Comparison of ENCODE assay signal across 10 mouse cellular contexts in the genomic region with DNA sequence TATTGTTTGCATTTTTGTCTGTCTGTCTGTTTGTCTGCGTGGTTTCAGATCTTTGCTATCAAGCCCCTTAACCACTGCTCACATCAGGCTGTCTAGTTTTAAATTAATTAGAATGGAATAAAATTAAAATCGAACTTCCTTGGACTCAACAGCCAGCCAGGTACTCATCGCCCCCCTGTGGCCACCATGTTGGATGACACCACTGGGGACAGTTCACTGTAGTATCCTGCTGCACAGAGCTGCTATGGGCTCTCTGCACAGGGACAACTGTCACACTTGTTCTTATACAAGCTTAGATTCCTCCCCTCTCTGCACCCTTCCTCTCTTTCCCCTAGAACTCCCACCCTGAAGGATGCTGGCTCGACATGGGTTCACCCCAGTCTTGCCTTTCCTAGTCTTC. TPM values are rescaled to one million over a fixed set of nuclear protein-coding genes. Genes with fewer than 3 reads are reported as not detected.
DNase-seq lines count a peak whose midpoint lies in the region; ATAC-seq and TF ChIP-seq lines count a peak whose summit lies in the region.
"Had no signal": no experiment of that assay in that cellular context is flagged by ENCODE, and none has a peak within 500 bp of the region (broad histone marks: within the 10 kb centered on the region; RNA-seq: fewer than 3 reads in every experiment).

No protein-coding gene starts in this region.

- H3K27me3 ChIP-seq in cerebellum, adult 2 months (ENCODE audit: control insufficient read depth, insufficient read depth, low read length) = no peaks in the 10 kb centered on the region
- no peaks in the 10 kb centered on the region; the same call in 1 of the 2 replicates for H3K27me3 ChIP-seq in spleen, adult 2 months (ENCODE audit: control insufficient read depth, insufficient read depth, low read length)
- H3K27me3 ChIP-seq in small intestine, adult 2 months (ENCODE audit: control insufficient read depth, insufficient read depth, low read length) = no peaks in the 10 kb centered on the region; the same call in 1 of the 2 replicates

- H3K4me1 ChIP-seq in cerebellum, adult 2 months (ENCODE audit: control insufficient read depth, insufficient read depth, low read length) = peaks cover 9% of the 10 kb centered on the region; the same call in 1 of the 2 replicates
- no peaks in the 10 kb centered on the region for H3K4me1 ChIP-seq in spleen, adult 2 months (ENCODE audit: control insufficient read depth, insufficient read depth, insufficient read length)
- H3K4me1 ChIP-seq in small intestine, adult 2 months (ENCODE audit: control insufficient read depth, insufficient read depth, insufficient read length, low read length) = no peaks in the 10 kb centered on the region
- H3K4me1 ChIP-seq: heart, embryonic 15.5 days; megakaryocyte, embryonic 14.5 days had no signal

- DNase-seq in cerebellum, adult 2 months = peak in 1 of 2 experiments; percentile 55
- DNase-seq in cerebellum, adult 9-10 months = no peak
- DNase-seq in spleen, adult 2 months (ENCODE audit: low read depth in 1 of 2, low spot score in 2 of 2) = peak in 1 of 2 experiments; percentile 42
- DNase-seq in spleen, postnatal 4 days (ENCODE audit: low spot score in 2 of 2) = no peak
- DNase-seq in layer of hippocampus, adult 9-11 months = no peak
- no peak for DNase-seq in frontal cortex, postnatal 14 days (ENCODE audit: low spot score in 2 of 2)

- TF ChIP-seq POLR2A in cerebellum, adult 2 months (IDR thresholded peaks at IDR 0.05; ENCODE audit: borderline replicate concordance, insufficient read depth, low read length) = no peak
- TF ChIP-seq POLR2A in spleen, adult 2 months (IDR thresholded peaks at IDR 0.05; ENCODE audit: low read depth, low read length) = no peak
- TF ChIP-seq POLR2A in small intestine, adult 2 months (IDR thresholded peaks at IDR 0.05; ENCODE audit: low read depth, low read length) = no peak

- no peak overlapping the region for H3K27ac ChIP-seq in cerebellum, adult 2 months (ENCODE audit: insufficient read depth, low read length)
- no peak overlapping the region for H3K27ac ChIP-seq in spleen, adult 2 months (ENCODE audit: insufficient read depth, low read length)
- no peak overlapping the region for H3K27ac ChIP-seq in small intestine, adult 2 months (ENCODE audit: insufficient read depth, low read depth, low read length)
- H3K27ac ChIP-seq: heart, embryonic 15.5 days had no signal

- no peak overlapping the region for H3K4me3 ChIP-seq in cerebellum, adult 2 months (replicated peaks; ENCODE audit: insufficient read depth, low read depth, low read length)
- no peak overlapping the region for H3K4me3 ChIP-seq in spleen, adult 2 months (ENCODE audit: extremely low read depth, insufficient read depth, insufficient read length)
- H3K4me3 ChIP-seq in small intestine, adult 2 months (ENCODE audit: low read depth, low read length) = no peak overlapping the region
- H3K4me3 ChIP-seq: heart, embryonic 15.5 days; megakaryocyte, embryonic 14.5 days had no signal

- 33% methylated on average over 4 of the region's 4 CpGs for WGBS in cerebellum, adult 2 months
- 35% methylated on average over 4 of the region's 4 CpGs for WGBS in spleen, adult 2 months
- WGBS in small intestine, adult 2 months = 24% methylated on average over 4 of the region's 4 CpGs

- peak; percentile 74 for ATAC-seq in granulocyte monocyte progenitor cell, adult 5-6 weeks (replicated peaks; ENCODE audit: poor library complexity, severe bottlenecking)

- TF ChIP-seq CTCF in cerebellum, adult 2 months (IDR thresholded peaks at IDR 0.05; ENCODE audit: borderline replicate concordance, insufficient read depth, low read depth, low read length) = peak; percentile 71
- TF ChIP-seq CTCF in spleen, adult 2 months (IDR thresholded peaks at IDR 0.05; ENCODE audit: extremely low read depth, insufficient read depth, insufficient read length, insufficient replicate concordance) = peak; percentile 48; the same call in 1 of the 2 replicates
- TF ChIP-seq CTCF in small intestine, adult 2 months (IDR thresholded peaks at IDR 0.05; ENCODE audit: extremely low read depth, insufficient read length, insufficient replicate concordance, low read depth, low read length) = peak; percentile 54; the same call in 1 of the 2 replicates

- H3K36me3 ChIP-seq in spleen, adult 2 months (ENCODE audit: control insufficient read depth, insufficient read depth, low read length) = no peaks in the 10 kb centered on the region
- H3K36me3 ChIP-seq in small intestine, adult 2 months (ENCODE audit: control insufficient read depth, insufficient read depth, low read length) = no peaks in the 10 kb centered on the region
- H3K36me3 ChIP-seq: heart, embryonic 15.5 days had no signal

RNA-seq across cellular contexts. Expression of gene Shank1, which starts 7.9 kb away (rescaled TPM):
- polyA plus RNA-seq in cerebellum, adult 2 months (2012; rRNA removed) = 51.4 and 60.7 TPM in 2 replicates
- polyA plus RNA-seq in spleen, adult 2 months (2012; rRNA removed) = 4.5 and 4.8 TPM in 2 replicates
- total RNA-seq in granulocyte monocyte progenitor cell, adult 5-6 weeks (2014; fragmentation: Nextera tagmentation) = not detected in 2 replicates
- total RNA-seq in granulocyte monocyte progenitor cell, adult 5-6 weeks (2017) = not detected in 2 replicates
- polyA plus RNA-seq in small intestine, adult 2 months (2012; rRNA removed) = 0.81 and 2.1 TPM in 2 replicates

RNA-seq across cellular contexts. Expression of gene Clec11a, which starts 11.2 kb away (rescaled TPM):
- 2.4 and 3.0 TPM in 2 replicates for polyA plus RNA-seq in cerebellum, adult 2 months (2012; rRNA removed)
- 4.0 and 5.2 TPM in 2 replicates for polyA plus RNA-seq in spleen, adult 2 months (2012; rRNA removed)
- total RNA-seq in granulocyte monocyte progenitor cell, adult 5-6 weeks (2014; fragmentation: Nextera tagmentation) = 2.5 and 3.7 TPM in 2 replicates
- total RNA-seq in granulocyte monocyte progenitor cell, adult 5-6 weeks (2017) = 4.4 and 4.8 TPM in 2 replicates
- 0.82 and 1.3 TPM in 2 replicates for polyA plus RNA-seq in small intestine, adult 2 months (2012; rRNA removed)

RNA-seq across cellular contexts. Expression of gene Gm15517, which starts 56.7 kb away (rescaled TPM):
- polyA plus RNA-seq in cerebellum, adult 2 months (2012; rRNA removed) = not detected in 2 replicates
- not detected in 2 replicates for polyA plus RNA-seq in spleen, adult 2 months (2012; rRNA removed)
- total RNA-seq in granulocyte monocyte progenitor cell, adult 5-6 weeks (2014; fragmentation: Nextera tagmentation) = not detected in 2 replicates
- total RNA-seq in granulocyte monocyte progenitor cell, adult 5-6 weeks (2017) = not detected in 2 replicates
- polyA plus RNA-seq in small intestine, adult 2 months (2012; rRNA removed) = not detected in 2 replicates
- polyA plus RNA-seq: heart, embryonic 15.5 days had no signal
